Mouse (Mus musculus): ENCODE data around the gene Map3k6.

- TF ChIP-seq CTCF (IDR thresholded peaks at IDR 0.05; ENCODE audit: insufficient read depth, low read length) (no peak), POLR2A (IDR thresholded peaks at IDR 0.05; ENCODE audit: borderline replicate concordance, extremely low read depth, low read depth, low read length) (no peak)
Measured at GRCm38 (mm10) chr4:133200343-133200742, 40.3 kb upstream of the Map3k6 start.

All from lung, adult 2 months (tissue).